Mouse (Mus musculus) cerebellum, adult 9-11 months (tissue): ENCODE results near the gene Myh15.
"Not testable (repeated sequence)": the region's sequence is repeated elsewhere in the genome, so short reads cannot be mapped to it uniquely, and the experiment has no call there.

Experiments
- DNase-seq: peaks from one replicate; pipeline ENCODE4 v3.0.0; 2022

Myh15 gene

GRCm38 (mm10) chr16:49057186-49057585, at the start of gene Myh15:
Myh15 (plus strand) TSS chr16:49057486.
- DNase-seq: no peak

GRCm38 (mm10) chr16:49016620-49017332, 40.5 kb upstream of the Myh15 start:
- no peak for DNase-seq

GRCm38 (mm10) chr16:49035852-49036251, 21.4 kb upstream of the Myh15 start:
- DNase-seq: no peak

GRCm38 (mm10) chr16:49037771-49038170, 19.5 kb upstream of the Myh15 start:
- DNase-seq: no peak

- DNase-seq: no peak
These were observed 16.6 kb upstream of the Myh15 start for GRCm38 (mm10) chr16:49040554-49041221.

- DNase-seq: no peak
These were observed 8.1 kb upstream of the Myh15 start for GRCm38 (mm10) chr16:49049214-49049613.

GRCm38 (mm10) chr16:49069256-49069963, 12.1 kb downstream of the Myh15 start:
- DNase-seq: no peak

- no peak for DNase-seq
These were observed 14.0 kb downstream of the Myh15 start for GRCm38 (mm10) chr16:49071316-49071715.

GRCm38 (mm10) chr16:49128015-49128414, 70.7 kb downstream of the Myh15 start:
- DNase-seq: no peak

- DNase-seq: no peak
These were observed 98.9 kb downstream of the Myh15 start for GRCm38 (mm10) chr16:49156193-49156592.

GRCm38 (mm10) chr16:49164349-49165137, 107.3 kb downstream of the Myh15 start:
- peak; percentile 14 for DNase-seq

GRCm38 (mm10) chr16:49165728-49166127, 108.4 kb downstream of the Myh15 start:
- no peak for DNase-seq

GRCm38 (mm10) chr16:49167325-49167724, 110.0 kb downstream of the Myh15 start:
- no peak for DNase-seq

GRCm38 (mm10) chr16:49175077-49175476, 117.8 kb downstream of the Myh15 start:
- DNase-seq: no peak

GRCm38 (mm10) chr16:49175729-49176395, 118.6 kb downstream of the Myh15 start:
- peak; percentile 5 for DNase-seq

- no peak for DNase-seq
These were observed 136.2 kb downstream of the Myh15 start for GRCm38 (mm10) chr16:49193521-49193920.

- no peak for DNase-seq
These were observed 136.7 kb downstream of the Myh15 start for GRCm38 (mm10) chr16:49193986-49194385.

- DNase-seq: no peak
These were observed 139.0 kb downstream of the Myh15 start for GRCm38 (mm10) chr16:49196290-49196689.

GRCm38 (mm10) chr16:49197951-49198350, 140.7 kb downstream of the Myh15 start:
- DNase-seq: no peak

GRCm38 (mm10) chr16:49223733-49224132, 166.4 kb downstream of the Myh15 start:
- DNase-seq: no peak

GRCm38 (mm10) chr16:49243517-49243916, 186.2 kb downstream of the Myh15 start:
- not testable (repeated sequence) for DNase-seq
